Mouse (Mus musculus): Measurements from ENCODE around the gene Il16. TPM values are rescaled to one million over a fixed set of nuclear protein-coding genes. Genes with fewer than 3 reads are reported as not detected.

Il16 gene
- total RNA-seq (2023) = 100 to 1,000 TPM; 228 to 229 TPM

DNA sequence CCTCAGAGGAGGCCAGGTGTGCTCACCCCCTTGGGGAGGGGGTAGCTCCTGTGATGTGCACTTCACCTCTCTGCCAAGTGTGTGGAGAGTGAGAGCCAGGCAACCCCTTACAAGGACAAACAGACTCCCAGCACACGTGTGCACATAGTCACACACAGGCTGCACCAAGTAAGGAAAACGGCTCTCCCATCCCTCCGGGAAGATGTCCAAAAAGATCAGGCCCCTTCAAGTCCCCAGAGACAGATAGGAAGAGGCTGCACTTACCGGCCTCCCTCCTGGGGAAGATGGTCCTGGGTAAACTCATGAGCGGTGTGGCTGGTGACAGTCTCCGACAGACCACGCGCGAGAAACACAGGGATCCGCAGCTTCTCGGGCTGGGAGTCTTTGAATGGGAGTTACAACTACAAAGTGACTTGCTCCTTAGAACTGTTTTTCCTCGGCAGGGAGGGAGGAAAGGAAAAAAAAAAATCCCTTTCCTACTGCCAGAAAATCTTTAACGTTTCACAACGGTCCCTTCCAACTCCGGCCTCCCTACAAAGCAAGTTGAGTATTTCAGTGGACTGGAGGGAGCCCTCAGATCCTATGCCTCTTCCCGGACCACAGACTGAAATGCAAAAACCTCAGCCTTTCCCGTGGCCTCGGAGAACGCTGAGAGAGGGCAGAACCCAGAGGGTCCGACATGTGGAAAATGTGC is at the start of gene Il16:
Gene Il16, minus strand, starts transcription at position 314 of the 694 bp plus-strand sequence.

DNA sequence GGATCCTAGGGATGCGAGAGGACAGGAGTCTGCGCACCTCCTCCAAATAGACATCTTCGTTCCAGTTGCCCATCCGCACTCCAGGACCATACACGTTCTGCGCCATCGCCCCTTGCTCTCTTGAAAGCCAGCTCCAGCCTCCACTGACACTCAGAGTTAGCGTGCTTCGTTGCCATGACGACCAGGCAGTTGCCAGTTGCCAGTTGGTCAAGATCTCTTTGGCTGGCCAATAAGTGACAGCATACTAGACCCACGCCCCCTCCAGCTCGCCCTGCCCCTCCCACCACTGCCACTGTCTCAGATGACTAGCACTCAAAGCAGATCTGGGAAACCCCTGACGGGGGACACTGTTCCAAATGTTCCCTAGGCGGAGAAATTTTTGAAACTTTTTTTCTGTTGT is 49.2 kb upstream of the Il16 start, which contains the start of gene Cfap161:
Gene Cfap161, minus strand, starts transcription at position 176 of the 400 bp plus-strand sequence.

DNA sequence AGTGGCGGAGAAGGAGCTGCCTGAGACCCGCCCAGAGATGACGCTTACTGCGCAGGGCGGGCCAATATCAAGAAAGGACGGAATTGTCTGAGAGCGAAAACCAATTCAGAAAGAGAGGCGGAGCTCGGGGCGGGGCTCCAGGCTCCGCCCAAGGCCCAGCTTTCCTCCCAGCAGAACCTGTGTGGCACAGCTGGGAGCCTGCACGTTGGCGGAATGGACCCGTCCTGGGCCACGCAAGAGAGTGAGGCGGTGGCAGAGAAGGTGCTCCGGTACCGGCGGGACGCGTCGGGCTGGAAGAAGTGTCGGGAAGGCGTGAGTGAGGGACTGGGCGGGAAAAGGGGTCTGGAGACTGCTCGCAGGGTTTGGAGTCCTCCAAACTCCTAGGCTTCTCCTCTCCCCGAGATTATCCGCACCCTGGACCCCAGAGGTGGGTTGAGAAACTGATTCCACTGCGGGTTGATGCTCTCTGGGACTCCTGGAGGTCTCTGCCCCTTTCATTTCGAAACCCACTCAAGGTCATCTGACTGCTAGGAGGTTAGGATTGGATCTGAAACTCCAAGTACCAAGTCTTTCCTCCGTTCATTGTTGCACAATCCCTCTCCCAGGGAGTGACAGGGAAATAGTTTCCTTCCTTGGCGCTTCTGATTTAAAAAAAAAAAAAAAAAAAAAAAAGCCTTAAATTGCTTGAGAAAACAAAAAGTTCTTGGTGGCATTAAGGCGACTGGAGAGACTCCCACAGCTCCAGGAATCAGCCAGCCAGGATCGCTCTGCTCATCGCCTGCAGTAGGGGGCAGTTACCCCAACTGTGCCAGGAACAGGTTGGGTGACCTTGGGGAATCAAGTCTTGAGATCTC is 113.5 kb downstream of the Il16 start, which contains the start of gene Stard5:
Gene Stard5, plus strand, starts transcription at position 132 of the 854 bp plus-strand sequence.

Other genes starting within 250 kb of the Il16 start
- gene Tmc3, start 160.8 kb downstream of the Il16 start, total RNA-seq (2023) = under 1 TPM; 0.09 to 0.33 TPM
- 10 to 100 TPM; 10.4 to 12.7 TPM for gene Stard5, start 113.8 kb downstream of the Il16 start, total RNA-seq (2023)
- not detected for gene Cfap161, start 49.2 kb upstream of the Il16 start, total RNA-seq (2023)
- gene Tlnrd1, start 138.6 kb upstream of the Il16 start, total RNA-seq (2023) = 10 to 100 TPM in 1 of 2 experiments, 1 to 10 TPM in 1; 8.2 to 10.4 TPM
- gene Mesd, start 138.7 kb upstream of the Il16 start, total RNA-seq (2023) = 10 to 100 TPM; 33.0 to 37.4 TPM